Mouse (Mus musculus) G1E (cell line): ENCODE data around the gene Alg9. TPM values are rescaled to one million over a fixed set of nuclear protein-coding genes. Genes with fewer than 3 reads are reported as not detected.

Experiments
- ATAC-seq: 2 replicates; pipeline ENCODE4 v1.8.0; 2016; ENCODE audit warnings: mild to moderate bottlenecking; ENCODE audit not compliant: insufficient number of reproducible peaks, poor library complexity, low FRiP score, severe bottlenecking; ENCODE audit errors: extremely low read depth
- DNase-seq: peaks from one replicate; pipeline ENCODE4 v3.0.0; 2012; ENCODE audit warnings: low spot score
- H3K27me3 ChIP-seq: 2 replicates; pipeline ENCODE4 v1.6.1; 2012; ENCODE audit warnings: mild to moderate bottlenecking, low read length, inconsistent platforms; ENCODE audit not compliant: insufficient read depth
- H3K36me3 ChIP-seq: replicated peaks from 2 replicates; pipeline ENCODE3; 2012; ENCODE audit warnings: mild to moderate bottlenecking, inconsistent platforms
- H3K4me1 ChIP-seq: 2 replicates; pipeline ENCODE4 v1.6.1; 2012; ENCODE audit warnings: low read depth, low read length, inconsistent platforms, mixed read lengths; ENCODE audit not compliant: insufficient read depth
- H3K4me3 ChIP-seq: 2 replicates; pipeline ENCODE4 v1.5.1; 2012; ENCODE audit warnings: low read depth, mild to moderate bottlenecking, inconsistent platforms, low read length, moderate library complexity, mixed read lengths
- H3K9me3 ChIP-seq: replicated peaks from 2 replicates; pipeline ENCODE4 v1.6.1; 2012; ENCODE audit warnings: inconsistent platforms
- CTCF ChIP-seq: IDR thresholded peaks from 2 replicates; pipeline ENCODE4 v1.5.1; 2012; ENCODE audit warnings: low read depth, low read length, inconsistent platforms, mixed read lengths
- GATA1 ChIP-seq: IDR thresholded peaks from 2 replicates; pipeline ENCODE4 v1.6.1; 2012; ENCODE audit warnings: borderline replicate concordance, low read length, inconsistent platforms, mixed read lengths
- GATA2 ChIP-seq: IDR thresholded peaks from 2 replicates; pipeline ENCODE4 v1.6.1; 2012; ENCODE audit warnings: low read depth, low read length, inconsistent platforms, borderline replicate concordance
- POLR2AphosphoS5 ChIP-seq: IDR thresholded peaks from 2 replicates; pipeline ENCODE4 v1.6.1; 2012; ENCODE audit warnings: low read depth, low read length, inconsistent platforms; ENCODE audit not compliant: insufficient replicate concordance
- TAL1 ChIP-seq: conservative IDR thresholded peaks from 2 replicates; pipeline ENCODE4 v1.6.1; 2012; ENCODE audit warnings: low read depth, low read length, inconsistent platforms, mixed read lengths
- polyA plus RNA-seq: library from polyadenylated mRNA; stranded (reverse); fragments of >175 nt; gene quantifications from 2 replicates; pipeline ENCODE4 v1.2.3, GENCODE M21; 2012
- total RNA-seq, 2 experiments: library from RNA; stranded (forward) in 1 of 2; stranded (reverse) in 1 of 2; fragments of 200-1000 nt in 1 of 2; fragments of >200 nt in 1 of 2; fragmentation: Nextera tagmentation in 1 of 2; gene quantifications; 2 replicates each; pipeline ENCODE4 v1.2.3; 2014 to 2017

Gene Alg9
- total and polyA plus RNA-seq, 3 experiments: 14.8 to 35.3 (median 21.9) TPM

DNA sequence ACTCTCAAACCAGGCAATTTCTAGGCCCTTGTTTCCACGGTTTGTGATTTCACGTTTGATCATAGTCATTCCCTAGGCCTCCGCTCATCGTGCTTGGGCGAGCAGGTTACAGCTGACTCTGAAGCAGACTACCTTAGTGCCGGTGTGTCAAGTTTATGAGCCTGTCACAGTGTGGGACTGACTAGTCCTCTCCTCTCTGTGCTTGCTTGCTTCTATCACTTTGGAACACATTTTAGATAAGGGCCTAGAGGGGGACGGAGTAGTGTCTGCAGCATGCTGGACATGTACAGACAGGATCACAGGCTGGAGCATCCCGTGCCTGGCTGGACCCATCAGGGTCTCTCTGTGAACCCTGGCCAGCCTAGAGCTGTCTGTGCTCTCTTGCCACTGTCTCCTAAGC, 79.6 kb downstream of the Alg9 start:
- Histone ChIP-seq H3K4me3 (peak overlapping the region; percentile 54; the same call in 1 of the 2 replicates), H3K36me3 (peaks cover 10% of the 10 kb centered on the region), H3K4me1 (peaks cover 76% of the 10 kb centered on the region), H3K9me3 (no peaks in the 10 kb centered on the region), H3K27me3 (no peaks in the 10 kb centered on the region)
- TF ChIP-seq GATA1 (no peak), CTCF (no peak), GATA2 (no peak), POLR2AphosphoS5 (no peak), TAL1 (no peak)
- ATAC-seq (no peak), DNase-seq (no peak)

DNA sequence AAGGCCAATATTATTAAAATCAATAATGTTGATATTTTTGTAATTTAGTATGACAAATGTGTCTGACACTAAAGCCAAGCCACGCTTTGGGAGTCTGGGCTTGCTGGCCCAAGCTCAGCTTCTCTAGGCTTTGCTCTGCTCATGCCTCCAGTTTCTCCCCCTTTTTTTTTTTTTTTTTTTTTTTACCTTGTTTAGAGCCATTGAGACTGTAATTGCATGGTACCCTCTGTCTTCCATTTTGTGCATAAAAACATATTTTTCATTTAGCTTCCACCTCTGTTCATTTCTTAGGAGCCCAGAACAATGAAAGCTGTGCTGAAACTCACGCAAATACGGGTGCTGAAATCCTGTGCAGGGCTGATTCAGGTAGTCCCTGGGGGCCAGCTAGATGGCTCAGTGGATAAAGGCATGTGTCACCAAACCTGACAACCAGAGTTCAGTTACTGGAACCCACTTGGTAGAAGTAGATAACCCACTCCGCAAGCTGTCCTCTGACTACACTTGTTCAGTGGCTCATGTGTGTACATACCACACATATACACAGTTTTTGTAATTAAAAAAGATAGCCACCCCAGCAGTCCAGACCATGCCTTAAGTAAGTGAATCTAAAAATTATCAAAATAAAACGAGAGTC, 80.4 kb downstream of the Alg9 start:
- H3K4me1 ChIP-seq: peaks cover 78% of the 10 kb centered on the region
- H3K4me3 ChIP-seq: no peak overlapping the region; the same call in 1 of the 2 replicates
- H3K27me3 ChIP-seq: no peaks in the 10 kb centered on the region
- ATAC-seq (peak; percentile 62), DNase-seq (no peak)
- H3K36me3 ChIP-seq: peaks cover 19% of the 10 kb centered on the region
- no peaks in the 10 kb centered on the region for H3K9me3 ChIP-seq
- no peak for TF ChIP-seq GATA1
- peak; percentile 48; the same call in 1 of the 2 replicates for TF ChIP-seq GATA2
- TF ChIP-seq CTCF: no peak
- TF ChIP-seq TAL1: peak; percentile 59
- TF ChIP-seq POLR2AphosphoS5: no peak

DNA sequence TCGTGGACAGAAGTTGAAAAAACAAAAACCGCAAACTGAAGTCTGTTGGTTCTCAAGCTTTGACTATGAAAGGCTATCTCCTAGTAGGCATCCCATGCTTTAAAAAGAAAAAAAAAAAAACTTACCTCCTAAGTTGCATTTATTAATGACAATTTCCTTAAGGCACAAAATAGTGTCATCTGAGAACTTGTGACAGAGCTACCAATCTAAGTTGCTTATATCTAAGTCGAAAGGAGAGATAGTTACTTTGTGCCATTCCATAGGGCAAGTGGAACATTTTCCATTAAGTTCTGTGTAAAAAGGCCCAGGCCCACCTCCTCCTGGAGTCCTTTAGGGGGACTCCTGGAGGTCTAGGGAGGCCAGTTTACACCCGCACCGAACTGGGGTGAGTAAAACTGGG, 81.0 kb downstream of the Alg9 start:
- Histone ChIP-seq H3K27me3 (no peaks in the 10 kb centered on the region), H3K4me1 (peaks cover 78% of the 10 kb centered on the region), H3K9me3 (no peaks in the 10 kb centered on the region), H3K4me3 (no peak overlapping the region; the same call in 1 of the 2 replicates), H3K36me3 (peaks cover 24% of the 10 kb centered on the region)
- TF ChIP-seq POLR2AphosphoS5 (no peak), CTCF (no peak), TAL1 (no peak), GATA2 (no peak), GATA1 (no peak)
- ATAC-seq (no peak), DNase-seq (no peak)

DNA sequence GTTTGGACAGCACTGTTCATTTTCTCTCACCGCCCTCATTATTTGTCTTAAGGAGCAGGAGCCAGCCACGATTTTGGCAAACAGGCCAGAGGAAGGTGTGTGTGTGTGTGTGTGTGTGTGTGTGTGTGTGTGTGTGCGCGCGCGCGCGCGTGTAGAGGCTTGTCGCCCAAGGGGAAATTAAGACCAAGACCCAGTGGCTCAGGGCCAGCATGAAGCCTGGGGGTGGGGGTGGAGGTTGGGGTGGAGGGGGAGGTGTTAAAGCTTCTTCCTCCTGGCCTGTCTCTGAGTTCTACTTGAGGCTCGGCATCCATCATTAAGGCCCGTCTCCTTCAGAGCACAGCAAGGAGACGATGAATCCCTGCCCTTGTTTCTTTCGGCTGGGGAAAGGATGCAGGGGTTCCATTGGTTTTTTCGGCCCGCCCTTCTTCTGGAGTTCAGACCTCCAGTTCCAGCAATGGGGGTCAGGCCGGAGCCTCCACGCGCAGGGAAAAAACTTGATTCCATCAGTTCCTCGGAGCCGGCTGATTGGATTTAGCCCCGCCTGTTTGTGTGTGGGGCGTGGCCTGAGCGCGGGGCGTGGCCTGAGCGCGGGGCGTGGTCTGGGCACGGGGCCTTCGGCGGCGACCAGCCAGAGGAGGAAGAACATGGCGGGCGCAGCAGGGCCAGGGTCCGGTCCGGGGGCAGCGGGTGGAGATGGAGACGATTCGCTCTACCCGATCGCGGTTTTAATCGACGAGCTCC, 81.7 kb downstream of the Alg9 start:
- TF ChIP-seq GATA1 (no peak), CTCF (no peak), GATA2 (no peak), TAL1 (no peak), POLR2AphosphoS5 (no peak)
- Histone ChIP-seq H3K9me3 (no peaks in the 10 kb centered on the region), H3K4me3 (peak overlapping the region; percentile 87), H3K36me3 (peaks cover 32% of the 10 kb centered on the region), H3K4me1 (peaks cover 78% of the 10 kb centered on the region), H3K27me3 (no peaks in the 10 kb centered on the region)
- ATAC-seq (peak; percentile 18; the same call in 1 of the 2 replicates), DNase-seq (peak; percentile 89)

DNA sequence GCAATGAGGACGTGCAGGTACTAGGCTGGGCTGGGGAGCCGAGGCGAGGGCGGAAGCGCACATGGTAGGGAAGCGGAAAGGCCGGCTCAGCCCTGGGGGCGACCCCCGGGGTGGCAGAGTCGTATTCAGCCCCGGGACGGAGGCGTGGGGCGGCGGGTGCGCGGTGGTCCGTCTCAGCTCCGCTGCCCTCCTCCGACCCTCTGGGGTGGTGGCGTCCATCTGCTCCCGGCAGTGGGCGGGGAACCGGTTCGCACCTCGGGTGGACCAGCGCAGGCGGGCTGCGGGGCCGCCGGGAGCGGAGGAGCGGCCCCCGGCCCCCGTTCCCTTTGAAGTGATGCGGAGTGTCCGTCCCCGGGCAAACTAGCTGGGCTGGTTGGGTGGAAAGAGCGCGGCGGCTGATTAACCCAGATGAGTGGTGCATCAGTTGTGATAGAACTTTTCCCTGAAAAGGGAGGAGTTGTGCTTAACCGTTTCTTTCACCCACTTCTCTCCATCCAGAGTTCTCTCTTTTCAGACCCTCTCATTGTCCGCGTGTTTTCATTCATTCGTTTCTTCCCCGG, 82.3 kb downstream of the Alg9 start:
- Histone ChIP-seq H3K4me3 (peak overlapping the region; percentile 87), H3K27me3 (no peaks in the 10 kb centered on the region), H3K9me3 (no peaks in the 10 kb centered on the region), H3K36me3 (peaks cover 38% of the 10 kb centered on the region), H3K4me1 (peaks cover 78% of the 10 kb centered on the region)
- TF ChIP-seq GATA1 (no peak), GATA2 (no peak), CTCF (no peak), POLR2AphosphoS5 (no peak), TAL1 (no peak)
- no peak for ATAC-seq
- no peak for DNase-seq

DNA sequence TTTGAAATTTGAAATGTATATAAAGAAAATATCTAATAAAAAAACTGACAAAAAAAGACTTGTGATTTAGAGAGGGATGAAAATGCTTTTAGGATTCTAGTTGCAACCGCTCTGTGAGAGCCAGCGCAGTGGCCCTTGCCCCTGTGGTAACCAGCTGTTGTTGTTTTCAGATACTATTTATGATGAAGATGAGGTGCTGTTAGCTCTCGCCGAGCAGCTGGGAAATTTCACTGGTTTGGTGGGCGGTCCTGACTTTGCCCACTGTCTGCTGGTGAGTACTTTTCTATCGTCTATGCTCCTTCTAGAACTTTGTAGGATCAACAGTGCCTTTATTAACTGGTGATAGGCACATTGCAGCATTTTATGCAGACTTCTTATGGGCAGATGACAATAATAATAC, 83.9 kb downstream of the Alg9 start:
- H3K36me3 ChIP-seq: peaks cover 53% of the 10 kb centered on the region
- ATAC-seq (no peak), DNase-seq (no peak)
- TF ChIP-seq CTCF (no peak), POLR2AphosphoS5 (no peak), GATA2 (no peak), GATA1 (no peak), TAL1 (no peak)
- peak overlapping the region; percentile 50 for H3K4me3 ChIP-seq
- H3K4me1 ChIP-seq: peaks cover 73% of the 10 kb centered on the region
- H3K27me3 ChIP-seq: no peaks in the 10 kb centered on the region
- H3K9me3 ChIP-seq: no peaks in the 10 kb centered on the region
